Mouse (Mus musculus): ENCODE measurements around the gene Unc45b. TPM values are rescaled to one million over a fixed set of nuclear protein-coding genes. Genes with fewer than 3 reads are reported as not detected.
A peak's percentile ranks its signal among the peaks of the same experiment; 100 is the strongest.
"Not testable (repeated sequence)": the region's sequence is repeated elsewhere in the genome, so short reads cannot be mapped to it uniquely, and the experiment has no call there.

The Unc45b gene
- polyA plus RNA-seq, 1 experiment from 2014 or later = 14.5 TPM

- H3K27me3 ChIP-seq (ENCODE audit: control insufficient read depth, insufficient read depth, low read depth, low read length) = no peaks in the 10 kb centered on the region; the same call in 1 of the 2 replicates
- no peaks in the 10 kb centered on the region for H3K9me3 ChIP-seq (ENCODE audit: control insufficient read depth, low read length)
- peaks cover 16% of the 10 kb centered on the region for H3K36me3 ChIP-seq (ENCODE audit: control insufficient read depth, insufficient read depth, low read length)
- H3K27ac ChIP-seq (ENCODE audit: low read length) = no peak within 1 kb of the TSS
- H3K9ac ChIP-seq (ENCODE audit: low read length) = peak within 1 kb of the TSS; percentile 84
- H3K4me1 ChIP-seq (replicated peaks; ENCODE audit: control insufficient read depth, insufficient read depth, low read length) = peaks cover 6% of the 10 kb centered on the region
- peak within 1 kb of the TSS; percentile 86 for H3K4me2 ChIP-seq (ENCODE audit: low read depth, low read length)
- 1% methylated on average over 68 of the region's 73 CpGs for WGBS
- H3K4me3 ChIP-seq (ENCODE audit: low read length) = peak within 1 kb of the TSS; percentile 82
- ATAC-seq (ENCODE audit: low read depth) = peak; percentile 80
Measured at GRCm38 (mm10) chr11:82907651-82908607, 2.4 kb upstream of the Unc45b start, which contains the start of gene Nle1. Gene Nle1, minus strand, starts transcription at chr11:82908411.

GRCm38 (mm10) chr11:82908608-82908989 is 1.8 kb upstream of the Unc45b start:
- Histone ChIP-seq H3K4me1 (replicated peaks; ENCODE audit: control insufficient read depth, insufficient read depth, low read length) (peaks cover 6% of the 10 kb centered on the region), H3K36me3 (ENCODE audit: control insufficient read depth, insufficient read depth, low read length) (peaks cover 12% of the 10 kb centered on the region), H3K4me3 (ENCODE audit: low read length) (peak overlapping the region; percentile 82), H3K9ac (ENCODE audit: low read length) (peak overlapping the region; percentile 84), H3K27ac (ENCODE audit: low read length) (no peak overlapping the region), H3K9me3 (ENCODE audit: control insufficient read depth, low read length) (no peaks in the 10 kb centered on the region), H3K4me2 (ENCODE audit: low read depth, low read length) (peak overlapping the region; percentile 86), H3K27me3 (ENCODE audit: control insufficient read depth, insufficient read depth, low read depth, low read length) (peaks cover 2% of the 10 kb centered on the region; the same call in 1 of the 2 replicates)
- 60% methylated on average over 7 of the region's 10 CpGs for WGBS
- no peak for ATAC-seq (ENCODE audit: low read depth)

- no peak overlapping the region for H3K27ac ChIP-seq (ENCODE audit: low read length)
- H3K4me3 ChIP-seq (ENCODE audit: low read length) = no peak overlapping the region
- H3K36me3 ChIP-seq (ENCODE audit: control insufficient read depth, insufficient read depth, low read length) = no peaks in the 10 kb centered on the region
- 65% methylated on average over 11 of the region's 11 CpGs for WGBS
- H3K9me3 ChIP-seq (ENCODE audit: control insufficient read depth, low read length) = no peaks in the 10 kb centered on the region
- no peak overlapping the region for H3K9ac ChIP-seq (ENCODE audit: low read length)
- ATAC-seq (ENCODE audit: low read depth) = no peak
- no peak overlapping the region for H3K4me2 ChIP-seq (ENCODE audit: low read depth, low read length)
- peaks cover 10% of the 10 kb centered on the region for H3K4me1 ChIP-seq (replicated peaks; ENCODE audit: control insufficient read depth, insufficient read depth, low read length)
- H3K27me3 ChIP-seq (ENCODE audit: control insufficient read depth, insufficient read depth, low read depth, low read length) = peaks cover 2% of the 10 kb centered on the region; the same call in 1 of the 2 replicates
Measured at GRCm38 (mm10) chr11:82910679-82911389, 484 bp downstream of the Unc45b start.

GRCm38 (mm10) chr11:82914711-82915352 is 4.5 kb downstream of the Unc45b start:
- WGBS = 4% methylated on average over 16 of the region's 16 CpGs
- peak overlapping the region; percentile 50 for H3K4me2 ChIP-seq (ENCODE audit: low read depth, low read length)
- peaks cover 2% of the 10 kb centered on the region; the same call in 1 of the 2 replicates for H3K27me3 ChIP-seq (ENCODE audit: control insufficient read depth, insufficient read depth, low read depth, low read length)
- H3K4me1 ChIP-seq (replicated peaks; ENCODE audit: control insufficient read depth, insufficient read depth, low read length) = peaks cover 4% of the 10 kb centered on the region; the same call in 1 of the 2 replicates
- no peaks in the 10 kb centered on the region for H3K9me3 ChIP-seq (ENCODE audit: control insufficient read depth, low read length)
- H3K4me3 ChIP-seq (ENCODE audit: low read length) = peak overlapping the region; percentile 15; the same call in 1 of the 2 replicates
- H3K27ac ChIP-seq (ENCODE audit: low read length) = no peak overlapping the region
- ATAC-seq (ENCODE audit: low read depth) = peak; percentile 63
- no peaks in the 10 kb centered on the region for H3K36me3 ChIP-seq (ENCODE audit: control insufficient read depth, insufficient read depth, low read length)
- no peak overlapping the region for H3K9ac ChIP-seq (ENCODE audit: low read length)

DNA sequence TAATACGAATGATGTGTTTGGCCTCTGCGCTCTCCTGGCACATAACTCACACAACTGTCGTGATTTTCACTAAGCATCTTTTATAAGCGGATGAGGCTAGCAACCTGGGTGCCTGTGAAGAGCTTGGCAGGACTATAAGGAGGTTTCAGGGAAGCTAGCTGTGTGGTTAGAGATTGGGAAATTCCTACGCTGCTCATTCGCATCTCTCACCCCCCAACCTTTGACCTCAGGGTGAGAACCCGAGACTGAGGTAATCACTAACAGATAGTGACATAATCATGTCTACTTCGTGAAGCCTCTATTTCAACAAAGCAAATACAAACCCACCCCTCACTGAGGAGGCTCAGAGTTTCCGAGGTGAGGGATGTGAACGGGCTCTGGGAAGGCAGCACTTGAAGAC is 10.4 kb downstream of the Unc45b start:
- Histone ChIP-seq H3K36me3 (ENCODE audit: control insufficient read depth, insufficient read depth, low read length) (no peaks in the 10 kb centered on the region), H3K27me3 (ENCODE audit: control insufficient read depth, insufficient read depth, low read depth, low read length) (no peaks in the 10 kb centered on the region), H3K4me3 (ENCODE audit: low read length) (no peak overlapping the region), H3K4me1 (replicated peaks; ENCODE audit: control insufficient read depth, insufficient read depth, low read length) (no peaks in the 10 kb centered on the region), H3K27ac (ENCODE audit: low read length) (no peak overlapping the region), H3K9ac (ENCODE audit: low read length) (no peak overlapping the region), H3K9me3 (ENCODE audit: control insufficient read depth, low read length) (no peaks in the 10 kb centered on the region), H3K4me2 (ENCODE audit: low read depth, low read length) (no peak overlapping the region)
- 32% methylated on average over 10 of the region's 10 CpGs for WGBS
- ATAC-seq (ENCODE audit: low read depth) = no peak

DNA sequence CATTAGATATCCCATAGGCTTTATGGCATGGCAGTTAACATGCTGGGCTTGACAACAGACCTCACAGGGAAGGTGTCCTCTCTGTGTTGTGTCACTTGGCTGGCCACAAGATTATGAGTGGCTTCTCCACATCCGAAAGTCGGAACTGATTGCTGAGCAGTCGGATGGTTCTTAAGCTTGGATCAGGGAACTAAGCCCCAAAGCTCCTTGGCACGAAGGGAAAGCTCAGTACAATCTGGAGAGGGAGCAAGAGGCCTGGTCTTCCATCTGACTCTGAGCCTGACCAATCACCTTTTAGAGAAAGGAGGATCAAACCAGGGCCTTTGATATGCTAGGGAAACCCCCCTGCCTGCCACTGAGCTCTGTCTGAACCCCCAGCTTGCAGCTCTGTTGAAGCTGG is 11.3 kb downstream of the Unc45b start:
- Histone ChIP-seq H3K27ac (ENCODE audit: low read length) (no peak overlapping the region), H3K4me1 (replicated peaks; ENCODE audit: control insufficient read depth, insufficient read depth, low read length) (no peaks in the 10 kb centered on the region), H3K36me3 (ENCODE audit: control insufficient read depth, insufficient read depth, low read length) (no peaks in the 10 kb centered on the region), H3K4me2 (ENCODE audit: low read depth, low read length) (no peak overlapping the region), H3K4me3 (ENCODE audit: low read length) (no peak overlapping the region), H3K9ac (ENCODE audit: low read length) (no peak overlapping the region), H3K9me3 (ENCODE audit: control insufficient read depth, low read length) (no peaks in the 10 kb centered on the region), H3K27me3 (ENCODE audit: control insufficient read depth, insufficient read depth, low read depth, low read length) (no peaks in the 10 kb centered on the region)
- ATAC-seq (ENCODE audit: low read depth) = no peak
- WGBS = 60% methylated on average over 4 of the region's 4 CpGs

- not testable (repeated sequence) for H3K4me3 ChIP-seq (ENCODE audit: low read length); H3K9me3 ChIP-seq (ENCODE audit: control insufficient read depth, low read length); H3K9ac ChIP-seq (ENCODE audit: low read length); H3K4me1 ChIP-seq (replicated peaks; ENCODE audit: control insufficient read depth, insufficient read depth, low read length); H3K36me3 ChIP-seq (ENCODE audit: control insufficient read depth, insufficient read depth, low read length); ATAC-seq (ENCODE audit: low read depth); H3K27ac ChIP-seq (ENCODE audit: low read length); H3K4me2 ChIP-seq (ENCODE audit: low read depth, low read length)
- H3K27me3 ChIP-seq (ENCODE audit: control insufficient read depth, insufficient read depth, low read depth, low read length) = peaks cover 11% of the 10 kb centered on the region
- 39% methylated on average over 6 of the region's 6 CpGs for WGBS
Measured at GRCm38 (mm10) chr11:82923910-82924309, 13.6 kb downstream of the Unc45b start.

- Histone ChIP-seq H3K4me3 (ENCODE audit: low read length) (no peak overlapping the region), H3K9ac (ENCODE audit: low read length) (no peak overlapping the region), H3K27me3 (ENCODE audit: control insufficient read depth, insufficient read depth, low read depth, low read length) (peaks cover 26% of the 10 kb centered on the region), H3K4me2 (ENCODE audit: low read depth, low read length) (no peak overlapping the region), H3K9me3 (ENCODE audit: control insufficient read depth, low read length) (no peaks in the 10 kb centered on the region), H3K36me3 (ENCODE audit: control insufficient read depth, insufficient read depth, low read length) (no peaks in the 10 kb centered on the region), H3K4me1 (replicated peaks; ENCODE audit: control insufficient read depth, insufficient read depth, low read length) (peaks cover 5% of the 10 kb centered on the region), H3K27ac (ENCODE audit: low read length) (no peak overlapping the region)
- no peak for ATAC-seq (ENCODE audit: low read depth)
- 27% methylated on average over 20 of the region's 20 CpGs for WGBS
Measured at GRCm38 (mm10) chr11:82928897-82929632, 18.7 kb downstream of the Unc45b start.
